Mouse (Mus musculus): ENCODE measurements at regions not wholly inside any gene's neighbourhood (a gene's known extent, or its start where the extent isn't known, plus 50 kb on each side); places are given as distances from the start of the nearest gene placed in this dataset.

GRCm38 (mm10) chr10:38295724-38296123, 525.9 kb downstream of the Rfpl4b start:
- DNase-seq (ENCODE audit: extremely low spot score in 1 of 2, low spot score in 1 of 2): no peak

- no peak for DNase-seq (ENCODE audit: extremely low spot score in 1 of 2, low spot score in 1 of 2)
Measured at GRCm38 (mm10) chr10:38288689-38289283, 532.8 kb downstream of the Rfpl4b start.

- no peak for DNase-seq (ENCODE audit: extremely low spot score in 1 of 2, low spot score in 1 of 2)
Measured at GRCm38 (mm10) chr10:38269136-38269535, 552.4 kb downstream of the Rfpl4b start.

- no peak for DNase-seq (ENCODE audit: extremely low spot score in 1 of 2, low spot score in 1 of 2)
Measured at GRCm38 (mm10) chr10:38265564-38265963, 556.0 kb downstream of the Rfpl4b start.

- DNase-seq (ENCODE audit: extremely low spot score in 1 of 2, low spot score in 1 of 2): no peak
Measured at GRCm38 (mm10) chr10:38246821-38247220, 574.8 kb downstream of the Rfpl4b start.
